Mouse (Mus musculus): ENCODE measurements around the gene Tead1.
A peak's percentile ranks its signal among the peaks of the same experiment; 100 is the strongest.

The Tead1 gene

GRCm38 (mm10) chr7:112685993-112686392 lies 6.9 kb downstream of the Tead1 start:
- no peak for DNase-seq (ENCODE audit: extremely low read depth, low read depth, low spot score)

GRCm38 (mm10) chr7:112686586-112686985 lies 7.5 kb downstream of the Tead1 start:
- no peak for DNase-seq (ENCODE audit: extremely low read depth, low read depth, low spot score)

GRCm38 (mm10) chr7:112688425-112689001 lies 9.4 kb downstream of the Tead1 start:
- DNase-seq (ENCODE audit: extremely low read depth, low read depth, low spot score), result no peak

- DNase-seq (ENCODE audit: extremely low read depth, low read depth, low spot score), result no peak
Measured at GRCm38 (mm10) chr7:112690836-112691781, 12.0 kb downstream of the Tead1 start.

- DNase-seq (ENCODE audit: extremely low read depth, low read depth, low spot score), result no peak
Measured at GRCm38 (mm10) chr7:112693566-112693965, 14.4 kb downstream of the Tead1 start.

- no peak for DNase-seq (ENCODE audit: extremely low read depth, low read depth, low spot score)
Measured at GRCm38 (mm10) chr7:112696777-112697161, 17.7 kb downstream of the Tead1 start.

GRCm38 (mm10) chr7:112697162-112697841 lies 18.2 kb downstream of the Tead1 start:
- DNase-seq (ENCODE audit: extremely low read depth, low read depth, low spot score), result no peak

GRCm38 (mm10) chr7:112700082-112700481 lies 21.0 kb downstream of the Tead1 start:
- peak; percentile 75 for DNase-seq (ENCODE audit: extremely low read depth, low read depth, low spot score)

GRCm38 (mm10) chr7:112703341-112703740 lies 24.2 kb downstream of the Tead1 start:
- no peak for DNase-seq (ENCODE audit: extremely low read depth, low read depth, low spot score)

GRCm38 (mm10) chr7:112705870-112706269 lies 26.8 kb downstream of the Tead1 start:
- DNase-seq (ENCODE audit: extremely low read depth, low read depth, low spot score), result no peak

GRCm38 (mm10) chr7:112706756-112707155 lies 27.6 kb downstream of the Tead1 start:
- DNase-seq (ENCODE audit: extremely low read depth, low read depth, low spot score), result no peak

GRCm38 (mm10) chr7:112710409-112711107 lies 31.4 kb downstream of the Tead1 start:
- no peak for DNase-seq (ENCODE audit: extremely low read depth, low read depth, low spot score)

GRCm38 (mm10) chr7:112711977-112712376 lies 32.9 kb downstream of the Tead1 start:
- no peak for DNase-seq (ENCODE audit: extremely low read depth, low read depth, low spot score)

- DNase-seq (ENCODE audit: extremely low read depth, low read depth, low spot score), result peak; percentile 81
Measured at GRCm38 (mm10) chr7:112713509-112713908, 34.4 kb downstream of the Tead1 start.

GRCm38 (mm10) chr7:112714783-112715182 lies 35.7 kb downstream of the Tead1 start:
- DNase-seq (ENCODE audit: extremely low read depth, low read depth, low spot score), result no peak

- no peak for DNase-seq (ENCODE audit: extremely low read depth, low read depth, low spot score)
Measured at GRCm38 (mm10) chr7:112716701-112717100, 37.6 kb downstream of the Tead1 start.

GRCm38 (mm10) chr7:112717676-112718075 lies 38.6 kb downstream of the Tead1 start:
- no peak for DNase-seq (ENCODE audit: extremely low read depth, low read depth, low spot score)

- DNase-seq (ENCODE audit: extremely low read depth, low read depth, low spot score), result no peak
Measured at GRCm38 (mm10) chr7:112719394-112720142, 40.5 kb downstream of the Tead1 start.

GRCm38 (mm10) chr7:112720143-112720988 lies 41.2 kb downstream of the Tead1 start:
- peak; percentile 51 for DNase-seq (ENCODE audit: extremely low read depth, low read depth, low spot score)

GRCm38 (mm10) chr7:112720989-112721337 lies 41.8 kb downstream of the Tead1 start:
- DNase-seq (ENCODE audit: extremely low read depth, low read depth, low spot score), result no peak
